ENCODE assay signal across 13 mouse cellular contexts in genomic region chr11:110165822-110166221, GRCm38 (mm10). TPM values are rescaled to one million over a fixed set of nuclear protein-coding genes. Genes with fewer than 3 reads are reported as not detected.
DNase-seq lines count a peak whose midpoint lies in the region; ATAC-seq lines count a peak whose summit lies in the region.
"Had no signal": no experiment of that assay in that cellular context is flagged by ENCODE, and none has a peak within 500 bp of the region (broad histone marks: within the 10 kb centered on the region; RNA-seq: fewer than 3 reads in every experiment).

No protein-coding gene starts in this region.

- 17% methylated on average over 3 of the region's 3 CpGs for WGBS in embryonic facial prominence, embryonic 11.5 days
- WGBS in embryonic facial prominence, embryonic 10.5 days: 28% methylated on average over 3 of the region's 3 CpGs
- WGBS in limb, embryonic 13.5 days: 28% methylated on average over 3 of the region's 3 CpGs
- 23% methylated on average over 3 of the region's 3 CpGs for WGBS in limb, embryonic 10.5 days
- 0% methylated on average over 3 of the region's 3 CpGs for WGBS in macrophage (ENCODE audit: missing documents)

- no peaks in the 10 kb centered on the region for H3K4me1 ChIP-seq in embryonic facial prominence, embryonic 11.5 days (ENCODE audit: control insufficient read depth, insufficient read depth, low read length)
- H3K4me1 ChIP-seq in embryonic facial prominence, embryonic 10.5 days: peaks cover 20% of the 10 kb centered on the region
- peaks cover 7% of the 10 kb centered on the region; the same call in 1 of the 2 replicates for H3K4me1 ChIP-seq in limb, embryonic 13.5 days
- peaks cover 32% of the 10 kb centered on the region for H3K4me1 ChIP-seq in limb, embryonic 10.5 days
- H3K4me1 ChIP-seq: forebrain, embryonic 15.5 days had no signal

- no peaks in the 10 kb centered on the region for H3K27me3 ChIP-seq in embryonic facial prominence, embryonic 11.5 days (ENCODE audit: control insufficient read depth, insufficient read depth, low read length)
- no peaks in the 10 kb centered on the region for H3K27me3 ChIP-seq in embryonic facial prominence, embryonic 10.5 days (replicated peaks; ENCODE audit: low read depth, poor library complexity, severe bottlenecking)
- no peaks in the 10 kb centered on the region for H3K27me3 ChIP-seq in limb, embryonic 13.5 days
- no peaks in the 10 kb centered on the region for H3K27me3 ChIP-seq in limb, embryonic 10.5 days (ENCODE audit: low read depth, poor library complexity, severe bottlenecking)
- H3K27me3 ChIP-seq: forebrain, embryonic 15.5 days; heart, embryonic 13.5 days; limb, embryonic 12.5 days had no signal

- H3K9ac ChIP-seq in embryonic facial prominence, embryonic 11.5 days (replicated peaks; ENCODE audit: low read length): no peak overlapping the region
- no peak overlapping the region for H3K9ac ChIP-seq in limb, embryonic 13.5 days
- H3K9ac ChIP-seq: forebrain, embryonic 15.5 days; heart, embryonic 13.5 days; limb, embryonic 12.5 days had no signal

- no peak overlapping the region for H3K4me2 ChIP-seq in embryonic facial prominence, embryonic 11.5 days (ENCODE audit: low read depth, low read length)
- peak overlapping the region; percentile 14; the same call in 1 of the 2 replicates for H3K4me2 ChIP-seq in limb, embryonic 13.5 days (replicated peaks)
- H3K4me2 ChIP-seq: forebrain, embryonic 15.5 days; heart, embryonic 13.5 days; limb, embryonic 12.5 days had no signal

- no peaks in the 10 kb centered on the region for H3K79me2 ChIP-seq in macrophage (ENCODE audit: inconsistent target)

- H3K27ac ChIP-seq in embryonic facial prominence, embryonic 11.5 days (replicated peaks; ENCODE audit: low read depth, low read length): no peak overlapping the region
- no peak overlapping the region for H3K27ac ChIP-seq in embryonic facial prominence, embryonic 10.5 days (replicated peaks)
- no peak overlapping the region for H3K27ac ChIP-seq in limb, embryonic 13.5 days
- H3K27ac ChIP-seq in limb, embryonic 10.5 days: no peak overlapping the region
- H3K27ac ChIP-seq in macrophage: peak overlapping the region; percentile 76
- H3K27ac ChIP-seq: forebrain, embryonic 15.5 days; heart, embryonic 13.5 days; limb, embryonic 12.5 days had no signal

- DNase-seq in embryonic facial prominence, embryonic 11.5 days (ENCODE audit: low spot score): peak; percentile 23
- no peak for DNase-seq in embryonic facial prominence, embryonic 10.5 days (ENCODE audit: low spot score)
- DNase-seq in limb, embryonic 10.5 days (ENCODE audit: low spot score): no peak
- peak; percentile 24 for DNase-seq in brain, adult 2 months (ENCODE audit: low read depth, low spot score)
- DNase-seq in neural tube, embryonic 10.5 days (ENCODE audit: extremely low spot score, low spot score): no peak
- no peak for DNase-seq in left cerebral cortex, adult 11 months (ENCODE audit: low spot score)
- DNase-seq: cerebellum, postnatal 36 days had no signal

- H3K9me3 ChIP-seq in embryonic facial prominence, embryonic 11.5 days (replicated peaks; ENCODE audit: control insufficient read depth, low read length): no peaks in the 10 kb centered on the region
- H3K9me3 ChIP-seq in embryonic facial prominence, embryonic 10.5 days: no peaks in the 10 kb centered on the region
- no peaks in the 10 kb centered on the region for H3K9me3 ChIP-seq in limb, embryonic 13.5 days
- no peaks in the 10 kb centered on the region for H3K9me3 ChIP-seq in limb, embryonic 10.5 days (replicated peaks)
- H3K9me3 ChIP-seq: forebrain, embryonic 15.5 days; heart, embryonic 13.5 days; limb, embryonic 12.5 days had no signal

- no peaks in the 10 kb centered on the region for H3K36me3 ChIP-seq in embryonic facial prominence, embryonic 11.5 days (replicated peaks; ENCODE audit: control insufficient read depth, insufficient read depth, low read depth, low read length)
- H3K36me3 ChIP-seq in embryonic facial prominence, embryonic 10.5 days (replicated peaks): no peaks in the 10 kb centered on the region
- H3K36me3 ChIP-seq in limb, embryonic 13.5 days: no peaks in the 10 kb centered on the region
- no peaks in the 10 kb centered on the region for H3K36me3 ChIP-seq in limb, embryonic 10.5 days
- H3K36me3 ChIP-seq in macrophage (ENCODE audit: inconsistent target): no peaks in the 10 kb centered on the region
- H3K36me3 ChIP-seq: forebrain, embryonic 15.5 days; G1E; heart, embryonic 13.5 days; limb, embryonic 12.5 days had no signal

- H3K4me3 ChIP-seq in embryonic facial prominence, embryonic 11.5 days (ENCODE audit: low read depth, low read length): no peak overlapping the region
- no peak overlapping the region for H3K4me3 ChIP-seq in embryonic facial prominence, embryonic 10.5 days
- H3K4me3 ChIP-seq in limb, embryonic 13.5 days: no peak overlapping the region
- no peak overlapping the region for H3K4me3 ChIP-seq in limb, embryonic 10.5 days
- no peak overlapping the region for H3K4me3 ChIP-seq in macrophage (ENCODE audit: inconsistent target)
- H3K4me3 ChIP-seq: forebrain, embryonic 15.5 days; heart, embryonic 13.5 days; limb, embryonic 12.5 days had no signal

- ATAC-seq in embryonic facial prominence, embryonic 11.5 days (replicated peaks; ENCODE audit: insufficient number of reproducible peaks, low FRiP score, low TSS enrichment, low read depth): no peak
- ATAC-seq in limb, embryonic 13.5 days (ENCODE audit: low FRiP score, low read depth): no peak
- ATAC-seq: forebrain, embryonic 15.5 days had no signal

RNA-seq across cellular contexts. Expression of gene Abca9, which starts 2.2 kb away (rescaled TPM):
- polyA plus RNA-seq in embryonic facial prominence, embryonic 11.5 days (2014; fragmentation: Nextera tagmentation; extraction: Ambion mirVana): 2.4 and 2.6 TPM in 2 replicates
- 1.1 and 1.9 TPM in 2 replicates for polyA plus RNA-seq in embryonic facial prominence, embryonic 10.5 days (2016; fragmentation: Nextera tagmentation; extraction: Ambion mirVana)
- 4.0 and 4.3 TPM in 2 replicates for polyA plus RNA-seq in limb, embryonic 13.5 days (2015; fragmentation: Nextera tagmentation; extraction: Ambion mirVana)
- 0.48 and 0.51 TPM in 2 replicates for polyA plus RNA-seq in limb, embryonic 10.5 days (2016; fragmentation: Nextera tagmentation; extraction: Ambion mirVana)
- 10 to 100 TPM in 4 of 26 experiments, 1 to 10 TPM in 17, under 1 TPM in 5; 0.21 to 11.4 (median 3.8) TPM for total RNA-seq in macrophage (2018; cell fraction: chromatin; rRNA removed)
- 1 to 10 TPM; 1.0 to 6.6 (median 3.5) TPM for total RNA-seq in macrophage (2018; cell fraction: cytosol; rRNA removed)
- 10 to 100 TPM in 1 of 26 experiments, 1 to 10 TPM in 23, under 1 TPM in 2; 0.69 to 10.3 (median 3.5) TPM for total RNA-seq in macrophage (2018; cell fraction: nucleus; rRNA removed)
- polyA plus RNA-seq in macrophage (2018): 2.6 to 5.1 TPM (median 4.1 TPM) in 3 replicates
- polyA plus RNA-seq: G1E had no signal

Comparison
In these comparisons a context has a peak if more than half of its experiments do, and no peak if none do; other contexts are left out.
1. DNase-seq: peak in embryonic facial prominence, embryonic 11.5 days (single experiment) and brain, adult 2 months (single experiment); none in embryonic facial prominence, embryonic 10.5 days (single experiment), limb, embryonic 10.5 days (single experiment), neural tube, embryonic 10.5 days (single experiment) and left cerebral cortex, adult 11 months (single experiment).